8 mouse cellular contexts compared by ENCODE assay signal in the genomic region with DNA sequence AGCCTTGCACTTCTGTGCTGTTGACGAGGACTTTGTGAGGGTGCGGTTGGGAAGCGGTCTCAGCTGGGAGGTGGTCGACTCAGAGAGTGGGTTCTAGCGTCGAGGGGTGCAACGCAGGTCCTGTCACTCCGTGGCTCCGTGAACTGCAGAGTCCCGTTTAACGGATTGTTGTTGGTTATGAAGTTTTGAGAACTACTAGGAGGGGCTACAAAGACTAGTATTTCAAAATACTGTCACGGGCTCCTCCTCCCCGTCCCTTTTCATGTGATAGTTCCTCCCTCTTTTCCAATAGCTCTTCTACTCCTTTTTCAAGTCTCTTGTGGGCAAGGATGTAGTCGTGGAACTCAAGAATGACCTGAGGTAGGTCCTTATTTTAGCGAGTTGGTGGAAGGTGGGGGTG. TPM values are rescaled to one million over a fixed set of nuclear protein-coding genes. Genes with fewer than 3 reads are reported as not detected.
A peak's percentile ranks its signal among the peaks of the same experiment; 100 is the strongest.
DNase-seq lines count a peak whose midpoint lies in the region; ATAC-seq lines count a peak whose summit lies in the region.

No protein-coding gene starts in this region.

- H3K9ac ChIP-seq in neural tube, embryonic 11.5 days (ENCODE audit: low read length) = peak overlapping the region; percentile 92
- peak overlapping the region; percentile 96 for H3K9ac ChIP-seq in liver, embryonic 11.5 days (ENCODE audit: low read depth, low read length)
- H3K9ac ChIP-seq in stomach, embryonic 14.5 days (replicated peaks; ENCODE audit: low read depth, low read length) = peak overlapping the region; percentile 91

- peak overlapping the region; percentile 89 for H3K27ac ChIP-seq in neural tube, embryonic 11.5 days (ENCODE audit: low read depth, low read length)
- H3K27ac ChIP-seq in liver, embryonic 11.5 days (ENCODE audit: low read depth, low read length) = peak overlapping the region; percentile 98
- peak overlapping the region; percentile 99 for H3K27ac ChIP-seq in stomach, embryonic 14.5 days (ENCODE audit: low read length)

- WGBS in neural tube, embryonic 11.5 days = under 1% methylated on average over 15 of the region's 15 CpGs
- WGBS in liver, embryonic 11.5 days = 0% methylated on average over 15 of the region's 15 CpGs
- under 1% methylated on average over 15 of the region's 15 CpGs for WGBS in stomach, embryonic 14.5 days

- peak overlapping the region; percentile 71 for H3K4me2 ChIP-seq in neural tube, embryonic 11.5 days (ENCODE audit: low read depth)
- peak overlapping the region; percentile 91 for H3K4me2 ChIP-seq in liver, embryonic 11.5 days
- H3K4me2 ChIP-seq in stomach, embryonic 14.5 days (replicated peaks; ENCODE audit: low read depth, low read length) = peak overlapping the region; percentile 83

- H3K9me3 ChIP-seq in neural tube, embryonic 11.5 days (ENCODE audit: control insufficient read depth, low read length) = no peaks in the 10 kb centered on the region
- no peaks in the 10 kb centered on the region for H3K9me3 ChIP-seq in liver, embryonic 11.5 days (ENCODE audit: control insufficient read depth, low read length)
- H3K9me3 ChIP-seq in stomach, embryonic 14.5 days (ENCODE audit: control insufficient read depth, low read depth, low read length) = no peaks in the 10 kb centered on the region

- peaks cover 10% of the 10 kb centered on the region for H3K4me1 ChIP-seq in neural tube, embryonic 11.5 days (ENCODE audit: control insufficient read depth, insufficient read depth, low read length)
- peaks cover 10% of the 10 kb centered on the region for H3K4me1 ChIP-seq in liver, embryonic 11.5 days (replicated peaks; ENCODE audit: control insufficient read depth, insufficient read depth, low read length)
- H3K4me1 ChIP-seq in stomach, embryonic 14.5 days (ENCODE audit: control insufficient read depth, insufficient read depth, low read length) = peaks cover 10% of the 10 kb centered on the region; the same call in 1 of the 2 replicates

- no peaks in the 10 kb centered on the region for H3K27me3 ChIP-seq in neural tube, embryonic 11.5 days (ENCODE audit: control insufficient read depth, insufficient read depth, low read length)
- H3K27me3 ChIP-seq in liver, embryonic 11.5 days (replicated peaks; ENCODE audit: control insufficient read depth, insufficient read depth, low read length) = no peaks in the 10 kb centered on the region
- H3K27me3 ChIP-seq in stomach, embryonic 14.5 days (ENCODE audit: control insufficient read depth, insufficient read depth, low read length) = no peaks in the 10 kb centered on the region

- H3K36me3 ChIP-seq in neural tube, embryonic 11.5 days (ENCODE audit: control insufficient read depth, insufficient read depth, low read length) = peaks cover 6% of the 10 kb centered on the region
- peaks cover 14% of the 10 kb centered on the region for H3K36me3 ChIP-seq in liver, embryonic 11.5 days (ENCODE audit: control insufficient read depth, insufficient read depth, low read length)
- peaks cover 19% of the 10 kb centered on the region for H3K36me3 ChIP-seq in stomach, embryonic 14.5 days (ENCODE audit: control insufficient read depth, insufficient read depth, low read length)

- DNase-seq in neural tube, embryonic 11.5 days (ENCODE audit: low spot score) = no peak
- DNase-seq in neural tube, embryonic 10.5 days (ENCODE audit: extremely low spot score, low spot score) = no peak
- no peak for DNase-seq in liver, embryonic 11.5 days (ENCODE audit: low spot score)
- no peak for DNase-seq in right cerebral cortex, postnatal 4 days
- no peak for DNase-seq in retina, postnatal 1 day
- DNase-seq in kidney, postnatal 10 days = no peak

- H3K4me3 ChIP-seq in neural tube, embryonic 11.5 days (ENCODE audit: low read depth, low read length) = peak overlapping the region; percentile 89
- peak overlapping the region; percentile 94 for H3K4me3 ChIP-seq in liver, embryonic 11.5 days (ENCODE audit: low read depth, low read length)
- H3K4me3 ChIP-seq in stomach, embryonic 14.5 days (ENCODE audit: low read depth, low read length) = peak overlapping the region; percentile 91

- ATAC-seq in neural tube, embryonic 11.5 days (ENCODE audit: insufficient read depth, low FRiP score, low TSS enrichment) = no peak; the same call in 1 of the 2 replicates
- peak; percentile 20; the same call in 1 of the 2 replicates for ATAC-seq in erythroid progenitor cell, adult 5-6 weeks (replicated peaks; ENCODE audit: low FRiP score, poor library complexity, severe bottlenecking)
- ATAC-seq in liver, embryonic 11.5 days (replicated peaks; ENCODE audit: low FRiP score) = no peak; the same call in none of the 2 replicates
- ATAC-seq in stomach, embryonic 14.5 days (ENCODE audit: insufficient number of reproducible peaks, insufficient read depth, low FRiP score, low read depth) = peak; percentile 38

RNA-seq across cellular contexts. Expression of gene Lsm2, which starts 0.7 kb away (rescaled TPM):
- polyA plus RNA-seq in neural tube, embryonic 11.5 days (2014; fragmentation: Nextera tagmentation; extraction: Ambion mirVana) = 209 and 211 TPM in 2 replicates
- 76.0 and 78.4 TPM in 2 replicates for total RNA-seq in erythroid progenitor cell, adult 5-6 weeks (2015; ENCODE audit: low replicate concordance)
- total RNA-seq in erythroid progenitor cell, adult 5-6 weeks (2017; ENCODE audit: low replicate concordance) = 23.0 and 27.6 TPM in 2 replicates
- 304 and 315 TPM in 2 replicates for polyA plus RNA-seq in liver, embryonic 11.5 days (2014; fragmentation: Nextera tagmentation; extraction: Ambion mirVana)
- polyA plus RNA-seq in stomach, embryonic 14.5 days (2014; fragmentation: Nextera tagmentation; extraction: Ambion mirVana) = 177 and 205 TPM in 2 replicates

RNA-seq across cellular contexts. Expression of gene Hspa1l, which starts 9.8 kb away (rescaled TPM):
- 1.8 and 2.0 TPM in 2 replicates for polyA plus RNA-seq in neural tube, embryonic 11.5 days (2014; fragmentation: Nextera tagmentation; extraction: Ambion mirVana)
- not detected in 2 replicates for total RNA-seq in erythroid progenitor cell, adult 5-6 weeks (2015; ENCODE audit: low replicate concordance)
- total RNA-seq in erythroid progenitor cell, adult 5-6 weeks (2017; ENCODE audit: low replicate concordance) = not detected in 2 replicates
- 0.66 and 1.5 TPM in 2 replicates for polyA plus RNA-seq in liver, embryonic 11.5 days (2014; fragmentation: Nextera tagmentation; extraction: Ambion mirVana)
- polyA plus RNA-seq in stomach, embryonic 14.5 days (2014; fragmentation: Nextera tagmentation; extraction: Ambion mirVana) = 0.73 and 0.75 TPM in 2 replicates

RNA-seq across cellular contexts. Expression of gene Hspa1a, which starts 10.4 kb away (rescaled TPM):
- 1.1 and 1.9 TPM in 2 replicates for polyA plus RNA-seq in neural tube, embryonic 11.5 days (2014; fragmentation: Nextera tagmentation; extraction: Ambion mirVana)
- total RNA-seq in erythroid progenitor cell, adult 5-6 weeks (2015; ENCODE audit: low replicate concordance) = 1.4 TPM in 1 of 2 replicates, not detected in the other
- total RNA-seq in erythroid progenitor cell, adult 5-6 weeks (2017; ENCODE audit: low replicate concordance) = 0.30 and 4.6 TPM in 2 replicates
- polyA plus RNA-seq in liver, embryonic 11.5 days (2014; fragmentation: Nextera tagmentation; extraction: Ambion mirVana) = 4.7 and 5.7 TPM in 2 replicates
- polyA plus RNA-seq in stomach, embryonic 14.5 days (2014; fragmentation: Nextera tagmentation; extraction: Ambion mirVana) = 4.9 and 6.0 TPM in 2 replicates

RNA-seq across cellular contexts. Expression of gene Gm20481, which starts 12.6 kb away (rescaled TPM):
- not detected in 2 replicates for polyA plus RNA-seq in neural tube, embryonic 11.5 days (2014; fragmentation: Nextera tagmentation; extraction: Ambion mirVana)
- not detected in 2 replicates for total RNA-seq in erythroid progenitor cell, adult 5-6 weeks (2015; ENCODE audit: low replicate concordance)
- not detected in 2 replicates for total RNA-seq in erythroid progenitor cell, adult 5-6 weeks (2017; ENCODE audit: low replicate concordance)
- not detected in 2 replicates for polyA plus RNA-seq in liver, embryonic 11.5 days (2014; fragmentation: Nextera tagmentation; extraction: Ambion mirVana)
- polyA plus RNA-seq in stomach, embryonic 14.5 days (2014; fragmentation: Nextera tagmentation; extraction: Ambion mirVana) = 0.66 TPM in 1 of 2 replicates, not detected in the other

RNA-seq across cellular contexts. Expression of gene Vars, which starts 18.5 kb away (rescaled TPM):
- polyA plus RNA-seq in neural tube, embryonic 11.5 days (2014; fragmentation: Nextera tagmentation; extraction: Ambion mirVana) = 109 and 114 TPM in 2 replicates
- total RNA-seq in erythroid progenitor cell, adult 5-6 weeks (2015; ENCODE audit: low replicate concordance) = 156 and 173 TPM in 2 replicates
- total RNA-seq in erythroid progenitor cell, adult 5-6 weeks (2017; ENCODE audit: low replicate concordance) = 144 and 198 TPM in 2 replicates
- 234 and 245 TPM in 2 replicates for polyA plus RNA-seq in liver, embryonic 11.5 days (2014; fragmentation: Nextera tagmentation; extraction: Ambion mirVana)
- 84.0 and 92.3 TPM in 2 replicates for polyA plus RNA-seq in stomach, embryonic 14.5 days (2014; fragmentation: Nextera tagmentation; extraction: Ambion mirVana)

Comparison
In these comparisons a context has a peak if more than half of its experiments do, and no peak if none do; other contexts are left out.
1. ATAC-seq: peak in erythroid progenitor cell, adult 5-6 weeks (single experiment) and stomach, embryonic 14.5 days (single experiment); none in neural tube, embryonic 11.5 days (single experiment) and liver, embryonic 11.5 days (single experiment).
2. Peak in every context shown above with its lines, with median percentiles within 50 percentile points of each other: H3K27ac ChIP-seq, H3K4me2 ChIP-seq, H3K4me3 ChIP-seq and H3K9ac ChIP-seq.